Mouse (Mus musculus) midbrain, embryonic 14.5 days (tissue): ENCODE data around the gene Olfr507. TPM values are rescaled to one million over a fixed set of nuclear protein-coding genes. Genes with fewer than 3 reads are reported as not detected.
"Not testable (repeated sequence)": the region's sequence is repeated elsewhere in the genome, so short reads cannot be mapped to it uniquely, and the experiment has no call there.

Source experiments
- ATAC-seq: fragments of 200-750 bp; cut with Nextera tagmentation; 2 replicates; pipeline ENCODE4 v1.8.0; 2017; ENCODE audit warnings: moderate number of reproducible peaks, moderate library complexity; ENCODE audit not compliant: low FRiP score, low TSS enrichment
- DNase-seq: peaks from one replicate; pipeline ENCODE4 v3.0.0-alpha.2; 2015
- H3K27ac ChIP-seq: fragments of 300-500 bp; sonication (generic); replicated peaks from 2 replicates; pipeline ENCODE4 v1.5.1; 2014; ENCODE audit warnings: mild to moderate bottlenecking, low read depth, low read length, moderate library complexity
- H3K27me3 ChIP-seq: fragments of 300-500 bp; sonication (generic); 2 replicates; pipeline ENCODE4 v1.6.1; 2014; ENCODE audit warnings: low read length, control low read depth, mixed read lengths; ENCODE audit not compliant: control insufficient read depth, insufficient read depth
- H3K36me3 ChIP-seq: fragments of 300-500 bp; sonication (generic); 2 replicates; pipeline ENCODE4 v1.6.1; 2014; ENCODE audit warnings: low read length, control low read depth; ENCODE audit not compliant: control insufficient read depth, insufficient read depth
- H3K4me1 ChIP-seq: fragments of 300-500 bp; sonication (generic); 2 replicates; pipeline ENCODE4 v1.6.1; 2014; ENCODE audit warnings: mild to moderate bottlenecking, antibody characterized with exemption, low read length, control low read depth; ENCODE audit not compliant: control insufficient read depth, insufficient read depth
- H3K4me2 ChIP-seq: fragments of 300-500 bp; sonication (generic); 2 replicates; pipeline ENCODE4 v1.6.1; 2014; ENCODE audit warnings: mild to moderate bottlenecking, low read length, moderate library complexity
- H3K4me3 ChIP-seq: fragments of 300-500 bp; sonication (generic); replicated peaks from 2 replicates; pipeline ENCODE4 v1.5.1; 2014; ENCODE audit warnings: low read depth, low read length
- H3K9ac ChIP-seq: fragments of 300-500 bp; sonication (generic); replicated peaks from 2 replicates; pipeline ENCODE4 v1.6.1; 2014; ENCODE audit warnings: mild to moderate bottlenecking, low read length, moderate library complexity
- H3K9me3 ChIP-seq: fragments of 300-500 bp; sonication (generic); 2 replicates; pipeline ENCODE4 v1.6.1; 2016; ENCODE audit warnings: low read length, control low read depth, mixed read lengths; ENCODE audit not compliant: control insufficient read depth
- WGBS: fragments of 180-500 bp; shearing (Covaris S2); extraction: QIAGEN DNeasy Blood & Tissue Kit; methylation state at CpG from one replicate; pipeline ENCODE4 v1.1.7; 2014; 5-methylcytosine and 5-hydroxymethylcytosine counted together
- polyA plus RNA-seq: library from polyadenylated mRNA; unstranded; fragments of >200 nt; fragmentation: Nextera tagmentation; extraction: Ambion mirVana; gene quantifications from 2 replicates; pipeline ENCODE4 v1.2.1, GENCODE M21; 2014

Olfr507 gene
- not detected in 2 replicates for polyA plus RNA-seq

DNA sequence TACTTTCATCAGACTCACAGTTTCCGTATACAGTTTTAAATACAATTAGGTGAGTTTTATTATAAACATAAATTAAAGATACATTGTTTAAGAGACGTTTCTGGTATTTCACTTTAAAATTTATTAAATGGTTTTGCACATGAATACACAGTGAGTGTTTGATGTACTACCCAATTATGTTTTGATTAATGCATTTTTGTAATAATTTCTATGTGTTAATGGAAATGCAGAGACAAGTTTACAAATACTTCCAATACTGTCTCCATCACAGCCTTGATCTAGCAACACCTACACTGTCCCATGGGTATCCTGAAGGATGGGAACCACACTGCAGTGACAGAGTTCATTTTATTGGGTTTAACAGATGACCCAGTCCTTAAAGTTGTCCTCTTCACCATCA lies at the start of gene Olfr507:
Gene Olfr507 (plus strand): TSS at position 301 of the 400 bp plus-strand sequence.
- 79% methylated on average over 2 of the region's 2 CpGs for WGBS
- Histone ChIP-seq H3K4me2 (no peak within 1 kb of the TSS), H3K36me3 (no peaks in the 10 kb centered on the region), H3K4me3 (no peak within 1 kb of the TSS), H3K9ac (no peak within 1 kb of the TSS), H3K9me3 (no peaks in the 10 kb centered on the region), H3K27me3 (no peaks in the 10 kb centered on the region), H3K4me1 (no peaks in the 10 kb centered on the region), H3K27ac (no peak within 1 kb of the TSS)
- ATAC-seq = no peak
- DNase-seq = no peak

DNA sequence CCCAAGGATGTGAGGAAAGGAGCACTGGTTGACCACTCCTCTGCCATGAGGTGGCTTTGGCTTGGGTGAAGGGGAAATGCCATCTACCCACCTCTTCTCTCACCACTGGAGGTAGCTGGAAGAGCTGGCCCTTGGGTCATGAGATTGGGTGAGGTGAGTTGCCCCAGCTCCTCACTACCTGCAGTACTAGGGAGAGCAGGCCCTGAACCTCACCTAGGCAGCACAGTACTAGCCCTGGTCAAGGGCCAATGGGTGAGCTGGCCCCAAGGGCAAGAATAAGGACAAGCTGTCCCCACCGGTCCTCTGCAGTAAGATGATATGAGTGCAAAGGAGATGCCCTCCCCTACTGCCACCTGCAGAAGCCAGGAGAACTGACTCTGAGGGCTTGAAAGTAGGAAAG lies 31.8 kb upstream of the Olfr507 start:
- ATAC-seq = no peak
- WGBS = 92% methylated on average over 1 of the region's 1 CpGs

DNA sequence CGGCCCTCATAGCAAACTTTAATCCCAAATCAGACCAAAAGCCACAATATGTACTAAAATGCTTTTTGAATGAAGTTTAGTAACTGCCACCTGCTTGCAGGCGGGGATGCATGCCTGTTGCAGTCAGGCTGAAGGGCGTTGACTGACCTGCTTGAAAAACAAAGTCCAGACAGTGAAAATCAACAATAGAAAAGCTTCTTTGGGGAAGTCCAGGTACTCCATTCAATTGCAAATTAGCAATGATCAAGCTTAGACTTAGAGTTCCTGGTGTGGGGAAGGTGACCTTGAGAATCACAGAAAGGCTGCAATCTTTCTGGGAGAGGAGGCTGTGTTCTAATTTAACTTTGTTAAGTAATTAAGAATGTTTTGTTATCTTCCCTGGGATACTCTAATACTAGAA lies 19.7 kb upstream of the Olfr507 start:
- not testable (repeated sequence) for H3K27ac ChIP-seq, H3K27me3 ChIP-seq, H3K4me3 ChIP-seq, H3K9ac ChIP-seq, ATAC-seq, H3K36me3 ChIP-seq, H3K9me3 ChIP-seq, DNase-seq, H3K4me1 ChIP-seq, H3K4me2 ChIP-seq
- 82% methylated on average over 3 of the region's 3 CpGs for WGBS

More for the DNA sequence above, 31.8 kb upstream of the Olfr507 start:
- no peak for DNase-seq
- no peaks in the 10 kb centered on the region for H3K9me3 ChIP-seq
- no peak overlapping the region for H3K4me3 ChIP-seq
- H3K9ac ChIP-seq = no peak overlapping the region
- no peaks in the 10 kb centered on the region for H3K27me3 ChIP-seq
- H3K4me2 ChIP-seq = no peak overlapping the region
- H3K27ac ChIP-seq = no peak overlapping the region
- no peaks in the 10 kb centered on the region for H3K36me3 ChIP-seq
- no peaks in the 10 kb centered on the region for H3K4me1 ChIP-seq

DNA sequence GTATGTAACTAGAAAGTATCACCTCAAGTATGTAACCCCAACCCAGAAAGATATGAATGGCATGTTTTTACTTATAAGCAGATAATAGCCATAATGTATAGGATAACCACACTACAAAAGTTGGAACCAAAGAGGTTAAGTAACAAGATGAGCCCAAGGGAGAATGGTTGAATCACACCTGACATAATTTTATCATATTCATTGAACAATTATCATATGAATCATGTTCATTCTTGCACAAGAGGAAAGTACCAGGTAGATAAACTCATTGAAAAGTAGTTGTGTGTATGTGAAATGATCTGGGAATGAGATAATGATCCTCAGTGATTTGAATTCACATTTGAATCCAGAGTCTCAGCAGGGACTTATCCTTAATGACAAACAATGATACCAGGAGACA lies 11.1 kb upstream of the Olfr507 start, which contains the start of gene Olfr506:
Gene Olfr506 (plus strand): TSS at position 301 of the 400 bp plus-strand sequence.
- Histone ChIP-seq H3K9ac (no peak within 1 kb of the TSS), H3K27ac (no peak within 1 kb of the TSS), H3K9me3 (no peaks in the 10 kb centered on the region), H3K27me3 (no peaks in the 10 kb centered on the region), H3K4me3 (no peak within 1 kb of the TSS), H3K4me1 (no peaks in the 10 kb centered on the region), H3K36me3 (no peaks in the 10 kb centered on the region), H3K4me2 (no peak within 1 kb of the TSS)
- DNase-seq = no peak
- ATAC-seq = no peak

DNA sequence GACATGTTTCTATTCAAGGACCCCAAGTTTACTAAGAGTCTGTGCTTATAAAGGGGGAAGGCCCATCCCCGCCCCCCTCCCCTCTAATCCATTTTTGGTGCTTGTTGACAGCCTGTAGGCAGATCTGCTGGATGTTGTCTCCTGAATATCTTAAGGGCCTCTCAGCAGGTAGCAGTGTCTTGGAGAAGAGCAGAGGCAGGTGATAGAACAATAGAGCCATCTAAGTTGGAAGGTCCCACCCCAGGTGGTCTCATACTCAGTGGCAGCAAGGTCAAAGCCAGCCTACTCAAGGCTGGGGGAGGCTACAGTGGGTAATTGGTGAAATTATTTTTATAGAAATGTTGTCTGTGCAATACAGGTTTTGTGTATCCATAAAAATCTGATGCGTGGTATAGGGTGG lies 7.5 kb upstream of the Olfr507 start:
- no peak overlapping the region for H3K27ac ChIP-seq
- H3K9me3 ChIP-seq = no peaks in the 10 kb centered on the region
- no peak for ATAC-seq
- no peaks in the 10 kb centered on the region for H3K36me3 ChIP-seq
- WGBS = 85% methylated on average over 2 of the region's 2 CpGs
- no peak overlapping the region for H3K4me3 ChIP-seq
- no peak for DNase-seq
- no peak overlapping the region for H3K4me2 ChIP-seq
- no peak overlapping the region for H3K9ac ChIP-seq
- no peaks in the 10 kb centered on the region for H3K27me3 ChIP-seq
- no peaks in the 10 kb centered on the region for H3K4me1 ChIP-seq

DNA sequence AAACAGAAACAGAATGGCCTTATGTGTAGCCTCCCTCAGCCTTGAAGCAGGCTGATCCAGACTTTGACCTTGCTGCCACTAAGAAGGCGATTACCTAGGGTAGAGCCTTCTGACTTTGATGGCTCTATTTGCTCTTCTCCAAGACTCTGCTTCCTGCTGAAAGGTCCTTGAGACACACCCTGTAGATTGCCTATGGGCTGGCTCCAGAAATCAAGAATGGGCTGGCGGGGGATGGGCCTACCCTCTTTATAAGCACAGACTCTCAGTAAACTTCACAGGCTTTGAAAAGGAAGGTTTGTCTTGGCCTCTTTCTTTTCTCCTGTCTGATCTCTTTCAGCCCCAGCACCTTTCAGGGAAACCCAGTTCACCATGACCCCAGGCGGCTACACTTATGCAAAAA lies 4.8 kb upstream of the Olfr507 start:
- DNase-seq, H3K27ac ChIP-seq, H3K4me2 ChIP-seq, H3K36me3 ChIP-seq, H3K9ac ChIP-seq, H3K9me3 ChIP-seq, ATAC-seq, H3K4me1 ChIP-seq, H3K4me3 ChIP-seq, H3K27me3 ChIP-seq: not testable (repeated sequence)
- 52% methylated on average over 3 of the region's 3 CpGs for WGBS

DNA sequence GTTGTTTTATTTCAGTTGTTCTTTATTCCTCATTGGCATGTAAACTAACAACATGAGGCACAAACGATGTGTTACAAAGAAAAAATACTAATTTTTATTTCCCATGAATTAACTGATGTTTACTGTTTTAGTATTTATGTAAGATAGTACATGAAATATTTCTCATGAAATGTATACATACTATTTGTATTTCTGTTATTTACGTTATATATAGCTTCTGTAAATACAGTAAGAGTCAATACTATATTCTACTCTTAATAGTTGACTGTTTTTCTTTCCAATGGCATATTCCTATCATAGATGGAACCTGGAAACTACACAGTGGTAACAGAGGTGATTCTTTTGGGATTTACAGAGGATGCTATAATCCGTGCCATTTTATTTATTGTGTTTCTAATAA lies 8.1 kb downstream of the Olfr507 start, which contains the start of gene Olfr508:
Gene Olfr508 (plus strand): TSS at position 301 of the 400 bp plus-strand sequence.
- 90% methylated on average over 3 of the region's 3 CpGs for WGBS
- H3K27me3 ChIP-seq = no peaks in the 10 kb centered on the region

DNA sequence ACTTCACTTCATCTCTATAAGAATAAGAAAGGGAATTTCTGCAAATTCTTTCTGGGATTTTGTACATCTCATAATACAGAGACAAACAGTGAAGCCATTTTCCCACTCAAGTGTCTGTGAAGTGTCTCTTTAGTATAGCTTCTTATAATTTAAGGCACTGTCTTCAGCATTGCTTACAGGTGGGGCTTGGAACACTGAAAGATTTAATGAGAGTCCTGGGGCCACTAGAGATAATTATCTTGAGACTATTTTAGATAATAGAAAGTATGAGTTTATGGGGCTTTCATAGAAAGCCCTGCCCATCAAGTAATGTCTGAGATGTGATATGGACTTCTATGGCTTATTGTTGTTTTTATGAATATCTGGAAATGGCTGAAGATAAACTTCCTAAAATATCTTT lies 30.2 kb downstream of the Olfr507 start, which contains the start of gene Olfr509:
Gene Olfr509 (minus strand): TSS at position 101 of the 400 bp plus-strand sequence.
- no peaks in the 10 kb centered on the region for H3K27me3 ChIP-seq
- no peak within 1 kb of the TSS for H3K4me2 ChIP-seq
- ATAC-seq (no peak), DNase-seq (no peak)
- H3K36me3 ChIP-seq = no peaks in the 10 kb centered on the region
- no peak within 1 kb of the TSS for H3K4me3 ChIP-seq
- no peaks in the 10 kb centered on the region for H3K9me3 ChIP-seq
- H3K27ac ChIP-seq = no peak within 1 kb of the TSS
- H3K9ac ChIP-seq = no peak within 1 kb of the TSS
- no peaks in the 10 kb centered on the region for H3K4me1 ChIP-seq

More for the DNA sequence above, 8.1 kb downstream of the Olfr507 start, which contains the start of gene Olfr508:
- H3K4me2 ChIP-seq = no peak within 1 kb of the TSS
- no peak within 1 kb of the TSS for H3K4me3 ChIP-seq
- H3K9me3 ChIP-seq = no peaks in the 10 kb centered on the region
- H3K4me1 ChIP-seq = no peaks in the 10 kb centered on the region
- no peak within 1 kb of the TSS for H3K27ac ChIP-seq
- H3K36me3 ChIP-seq = no peaks in the 10 kb centered on the region
- DNase-seq (no peak), ATAC-seq (no peak)
- no peak within 1 kb of the TSS for H3K9ac ChIP-seq

DNA sequence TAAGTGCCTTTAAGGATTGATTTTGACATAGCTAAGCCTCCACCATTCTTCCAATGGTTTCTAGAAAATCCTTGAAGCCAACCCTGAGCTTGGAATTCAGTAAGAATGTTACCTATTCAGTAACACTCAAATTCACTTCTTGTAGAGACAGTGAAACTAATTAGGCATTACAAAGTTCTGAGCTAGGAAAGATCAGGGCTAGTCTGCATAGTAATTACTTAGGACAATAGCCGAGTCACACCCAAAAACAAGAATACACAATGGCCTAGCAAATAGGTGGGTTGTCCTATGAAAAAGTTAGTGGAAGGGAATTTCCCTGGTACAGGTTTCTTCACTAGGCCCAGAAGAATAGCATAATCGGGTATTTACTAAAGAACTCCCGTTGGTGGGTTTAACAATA lies 40.8 kb downstream of the Olfr507 start:
- H3K27me3 ChIP-seq = no peaks in the 10 kb centered on the region
- H3K9me3 ChIP-seq = no peaks in the 10 kb centered on the region
- WGBS = 92% methylated on average over 3 of the region's 3 CpGs
- H3K4me2 ChIP-seq = no peak overlapping the region
- no peak for DNase-seq
- H3K4me1 ChIP-seq = no peaks in the 10 kb centered on the region
- no peak overlapping the region for H3K9ac ChIP-seq
- no peak overlapping the region for H3K4me3 ChIP-seq
- H3K27ac ChIP-seq = no peak overlapping the region
- no peaks in the 10 kb centered on the region for H3K36me3 ChIP-seq
- no peak for ATAC-seq
